Mouse (Mus musculus) kidney, adult 2 months (tissue): ENCODE results near the gene Brd1. TPM values are rescaled to one million over a fixed set of nuclear protein-coding genes. Genes with fewer than 3 reads are reported as not detected.
A peak's percentile ranks its signal among the peaks of the same experiment; 100 is the strongest.
"Not testable (repeated sequence)": the region's sequence is repeated elsewhere in the genome, so short reads cannot be mapped to it uniquely, and the experiment has no call there.

Experiments
- DNase-seq: peaks from one replicate; pipeline ENCODE4 v3.0.0; 2021
- H3K27ac ChIP-seq: fragments of 200-500 bp; 2 replicates; pipeline ENCODE4 v1.5.1; 2012; ENCODE audit warnings: low read depth, low read length, control low read depth, inconsistent platforms; ENCODE audit not compliant: insufficient read depth
- H3K27me3 ChIP-seq: fragments of 200-500 bp; replicated peaks from 2 replicates; pipeline ENCODE4 v1.6.1; 2012; ENCODE audit warnings: mild to moderate bottlenecking, moderate library complexity, low read length, inconsistent platforms; ENCODE audit not compliant: control insufficient read depth, insufficient read depth
- H3K36me3 ChIP-seq: fragments of 200-500 bp; 2 replicates; pipeline ENCODE4 v1.6.1; 2012; ENCODE audit warnings: mild to moderate bottlenecking, moderate library complexity, low read length, inconsistent platforms; ENCODE audit not compliant: control insufficient read depth, insufficient read depth
- H3K4me1 ChIP-seq: fragments of 200-500 bp; 2 replicates; pipeline ENCODE4 v1.6.1; 2011; ENCODE audit warnings: low read length; ENCODE audit not compliant: control insufficient read depth, insufficient read depth
- H3K4me3 ChIP-seq: fragments of 200-500 bp; 2 replicates; pipeline ENCODE4 v1.5.1; 2011; ENCODE audit warnings: mild to moderate bottlenecking, low read depth, low read length, control low read depth; ENCODE audit not compliant: insufficient read depth
- CTCF ChIP-seq: fragments of 200-500 bp; conservative IDR thresholded peaks from 2 replicates; pipeline ENCODE4 v1.5.1; 2011; ENCODE audit warnings: low read depth, mild to moderate bottlenecking, control low read depth, low read length, moderate library complexity, mixed read lengths; ENCODE audit not compliant: insufficient read depth, insufficient read length
- POLR2A ChIP-seq: fragments of 200-500 bp; IDR thresholded peaks from one replicate; pipeline ENCODE4 v1.6.1; 2011; ENCODE audit warnings: low read depth, low read length, control low read depth
- WGBS: fragments of 180-500 bp; shearing (Covaris S2); methylation state at CpG from one replicate; pipeline ENCODE4 v1.1.7; 2018; 5-methylcytosine and 5-hydroxymethylcytosine counted together
- polyA plus RNA-seq: library from polyadenylated mRNA; depleted of rRNA; stranded (reverse); fragments of >200 nt; gene quantifications from 2 replicates; pipeline ENCODE4 v1.2.3, GENCODE M21; 2012; rRNA removed

The Brd1 gene
- polyA plus RNA-seq, result 11.0 and 11.6 TPM in 2 replicates

- 15% methylated on average over 103 of the region's 103 CpGs for WGBS
- H3K27me3 ChIP-seq, result no peaks in the 10 kb centered on the region
- peak within 1 kb of the TSS; percentile 89 for H3K4me3 ChIP-seq
- peaks cover 13% of the 10 kb centered on the region; the same call in 1 of the 2 replicates for H3K4me1 ChIP-seq
- peaks cover 2% of the 10 kb centered on the region; the same call in 1 of the 2 replicates for H3K36me3 ChIP-seq
- peak within 1 kb of the TSS; percentile 42 for H3K27ac ChIP-seq
- TF ChIP-seq POLR2A (peak; percentile 79), CTCF (no peak)
- DNase-seq, result peak; percentile 86
Observed at GRCm38 (mm10) chr15:88733834-88734571, at the start of gene Brd1. Brd1 (minus strand) TSS chr15:88734233.

GRCm38 (mm10) chr15:88774630-88775029 is 40.6 kb upstream of the Brd1 start:
- 97% methylated on average over 5 of the region's 5 CpGs for WGBS
- not testable (repeated sequence) for H3K4me3 ChIP-seq, H3K27ac ChIP-seq, H3K27me3 ChIP-seq, DNase-seq, H3K4me1 ChIP-seq, H3K36me3 ChIP-seq

- peak; percentile 36 for DNase-seq
- Histone ChIP-seq H3K27me3 (no peaks in the 10 kb centered on the region), H3K4me3 (no peak overlapping the region), H3K27ac (peak overlapping the region; percentile 74), H3K4me1 (peaks cover 9% of the 10 kb centered on the region; the same call in 1 of the 2 replicates), H3K36me3 (no peaks in the 10 kb centered on the region; the same call in none of the 2 replicates)
- TF ChIP-seq POLR2A (no peak), CTCF (no peak)
- 48% methylated on average over 1 of the region's 1 CpGs for WGBS
Observed at GRCm38 (mm10) chr15:88768537-88768936, 34.5 kb upstream of the Brd1 start.

- not testable (repeated sequence) for H3K4me3 ChIP-seq, H3K27me3 ChIP-seq, DNase-seq, H3K4me1 ChIP-seq, H3K36me3 ChIP-seq, H3K27ac ChIP-seq
- peak; percentile 30; the same call in 1 of the 2 replicates for TF ChIP-seq CTCF
- WGBS, result 95% methylated on average over 2 of the region's 2 CpGs
Observed at GRCm38 (mm10) chr15:88766139-88766538, 32.1 kb upstream of the Brd1 start.

GRCm38 (mm10) chr15:88761551-88761950 is 27.5 kb upstream of the Brd1 start:
- Histone ChIP-seq H3K4me3 (no peak overlapping the region), H3K4me1 (peaks cover 19% of the 10 kb centered on the region), H3K27me3 (no peaks in the 10 kb centered on the region), H3K36me3 (no peaks in the 10 kb centered on the region), H3K27ac (no peak overlapping the region)
- 97% methylated on average over 4 of the region's 4 CpGs for WGBS
- no peak for DNase-seq
- no peak for TF ChIP-seq POLR2A
- no peak for TF ChIP-seq CTCF

- H3K27ac ChIP-seq, result peak overlapping the region; percentile 70
- no peak for TF ChIP-seq CTCF
- no peak for TF ChIP-seq POLR2A
Observed at GRCm38 (mm10) chr15:88758061-88758460, 24.0 kb upstream of the Brd1 start.

GRCm38 (mm10) chr15:88755761-88756160 is 21.7 kb upstream of the Brd1 start:
- 98% methylated on average over 18 of the region's 18 CpGs for WGBS
- no peak overlapping the region for H3K27ac ChIP-seq
- H3K4me1 ChIP-seq, result peaks cover 23% of the 10 kb centered on the region
- no peaks in the 10 kb centered on the region for H3K36me3 ChIP-seq
- H3K4me3 ChIP-seq, result no peak overlapping the region
- TF ChIP-seq CTCF (no peak), POLR2A (no peak)
- H3K27me3 ChIP-seq, result no peaks in the 10 kb centered on the region
- no peak for DNase-seq

More at GRCm38 (mm10) chr15:88758061-88758460, 24.0 kb upstream of the Brd1 start:
- peak; percentile 50 for DNase-seq
- Histone ChIP-seq H3K36me3 (no peaks in the 10 kb centered on the region), H3K4me3 (no peak overlapping the region), H3K27me3 (no peaks in the 10 kb centered on the region), H3K4me1 (peaks cover 23% of the 10 kb centered on the region)
- 35% methylated on average over 3 of the region's 3 CpGs for WGBS
